Mouse (Mus musculus) lung, postnatal 25 days (tissue): ENCODE results near the gene 4933415A04Rik.
A peak's percentile ranks its signal among the peaks of the same experiment; 100 is the strongest.

ENCODE experiments used
- DNase-seq: peaks from one replicate; pipeline ENCODE4 v3.0.0; 2022; ENCODE audit warnings: low spot score

Gene 4933415A04Rik

DNA sequence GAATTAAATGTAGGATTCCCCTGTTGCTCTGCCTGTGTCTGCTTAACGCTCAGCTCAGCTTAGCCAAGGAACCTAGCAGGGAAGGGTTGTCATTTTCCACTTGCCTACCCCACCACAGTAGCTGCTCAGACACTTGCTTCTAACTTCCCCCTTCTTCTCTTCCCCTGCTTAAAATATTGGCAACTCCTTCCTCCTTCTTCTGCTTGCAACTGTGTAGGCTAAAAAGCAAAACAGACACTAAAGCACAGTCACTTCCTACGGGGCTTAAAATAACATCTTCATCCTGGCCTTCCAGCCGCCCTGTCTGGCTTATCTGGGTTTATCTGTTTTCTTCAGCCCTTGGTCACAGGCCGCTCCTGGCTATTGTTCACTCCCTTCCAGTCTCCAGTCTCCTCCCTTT lies 45.7 kb downstream of the 4933415A04Rik start:
- no peak for DNase-seq

DNA sequence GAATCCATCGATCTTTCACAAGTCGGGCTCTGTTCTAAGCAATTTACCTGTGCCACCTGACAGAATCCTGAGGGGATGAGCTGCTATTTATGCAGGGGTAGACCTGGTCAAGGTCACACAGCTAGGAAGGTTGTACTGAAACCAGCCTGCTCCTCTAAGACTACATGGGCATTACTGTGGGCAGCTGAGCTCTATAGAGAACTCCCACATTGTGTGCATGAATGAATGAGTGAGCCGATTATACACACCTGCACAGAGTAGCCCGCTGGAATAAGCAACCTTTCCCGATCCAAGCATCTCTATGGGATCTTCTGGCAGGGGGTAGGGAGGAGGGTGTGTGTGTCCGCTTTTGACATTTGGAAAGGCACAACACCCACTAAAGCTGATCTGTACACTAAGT lies 46.3 kb downstream of the 4933415A04Rik start:
- no peak for DNase-seq

DNA sequence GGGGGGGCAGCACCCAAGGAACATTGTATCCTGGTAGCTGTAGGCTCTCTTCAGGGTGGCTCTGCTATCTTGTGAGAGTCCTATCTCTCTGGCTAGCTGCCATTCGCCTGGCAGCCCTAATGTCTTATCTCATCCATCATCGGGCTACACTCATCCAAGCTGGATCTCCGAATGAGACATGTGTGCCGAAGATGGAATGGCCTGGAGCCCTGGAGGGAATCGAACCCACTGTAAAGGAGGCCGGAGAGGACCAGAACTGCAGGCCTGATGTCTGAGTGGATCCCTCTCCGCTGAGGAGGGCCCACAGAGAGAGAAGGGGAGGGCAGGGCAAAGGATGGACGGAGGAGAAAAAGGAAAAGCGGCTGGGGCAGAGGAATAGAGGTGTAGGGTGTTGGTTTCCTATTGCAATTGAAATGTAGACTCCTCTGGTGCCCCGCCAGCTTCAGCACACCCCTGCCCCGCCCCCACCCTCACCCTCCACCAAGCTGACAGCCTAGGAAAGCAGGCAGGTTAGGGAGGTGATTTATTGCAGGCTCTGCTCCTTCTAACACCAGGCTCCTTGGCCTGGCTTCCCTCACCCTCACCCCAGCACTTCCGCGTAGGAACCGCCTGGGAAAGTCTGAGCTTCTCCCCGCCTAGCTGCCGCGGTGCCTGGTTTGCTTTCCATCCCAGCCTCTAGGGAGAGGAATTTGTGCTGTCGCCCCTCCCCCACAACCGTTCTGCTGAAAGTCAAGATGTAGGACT lies 47.0 kb downstream of the 4933415A04Rik start:
- DNase-seq: peak; percentile 59

DNA sequence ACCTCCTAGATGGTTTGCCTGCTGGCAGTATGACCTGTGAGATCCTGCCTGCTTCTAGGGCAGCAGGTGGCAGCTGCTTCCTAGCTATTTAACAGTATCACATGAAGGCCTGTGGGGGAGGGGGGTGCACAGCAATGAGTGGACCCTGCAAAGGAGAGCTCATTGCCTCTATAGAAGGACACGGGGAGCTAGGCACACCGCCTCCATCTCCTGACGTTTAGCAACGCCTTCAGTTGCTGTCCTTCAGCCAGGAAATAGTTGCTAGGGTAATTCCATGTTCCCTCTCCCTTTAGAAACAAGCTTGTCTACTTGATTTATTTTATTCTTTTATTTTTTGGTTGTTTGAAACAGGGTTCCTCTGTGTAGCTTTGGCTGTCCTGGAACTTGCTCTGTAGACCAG lies 49.9 kb downstream of the 4933415A04Rik start:
- no peak for DNase-seq

DNA sequence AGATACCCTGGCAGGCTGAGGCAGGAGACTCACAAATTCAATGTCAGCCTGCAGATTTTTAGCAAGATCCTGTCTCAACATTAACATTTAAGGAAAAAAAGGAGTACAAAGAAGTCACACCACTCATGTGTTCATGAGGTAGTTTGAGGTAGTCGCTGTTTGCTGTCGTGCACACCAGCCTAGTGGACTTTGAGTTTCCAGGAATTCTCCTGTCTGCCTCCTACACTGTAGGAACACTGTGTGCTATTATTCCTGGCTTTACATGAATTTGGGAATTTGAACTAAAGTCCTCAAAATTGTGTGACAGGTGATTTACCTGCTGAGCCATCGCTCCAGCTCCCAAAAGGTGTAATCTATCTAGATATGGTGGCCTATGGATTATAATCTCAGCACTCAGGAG lies 51.6 kb downstream of the 4933415A04Rik start:
- no peak for DNase-seq
